Mouse (Mus musculus) left cerebral cortex, adult 9 months (tissue): ENCODE measurements at regions not wholly inside any gene's neighbourhood (a gene's known extent, or its start where the extent isn't known, plus 50 kb on each side); places are given as distances from the start of the nearest gene placed in this dataset.

ENCODE experiments used
- DNase-seq, 2 experiments: peaks; one replicate each; pipeline ENCODE4 v3.0.0; 2022; ENCODE audit warnings: low spot score in 2 of 2

- DNase-seq: peak in 1 of 2 experiments; percentile 15
These were observed 74.4 kb upstream of the Gm9747 start for GRCm38 (mm10) chr1:82158466-82158865.

DNA sequence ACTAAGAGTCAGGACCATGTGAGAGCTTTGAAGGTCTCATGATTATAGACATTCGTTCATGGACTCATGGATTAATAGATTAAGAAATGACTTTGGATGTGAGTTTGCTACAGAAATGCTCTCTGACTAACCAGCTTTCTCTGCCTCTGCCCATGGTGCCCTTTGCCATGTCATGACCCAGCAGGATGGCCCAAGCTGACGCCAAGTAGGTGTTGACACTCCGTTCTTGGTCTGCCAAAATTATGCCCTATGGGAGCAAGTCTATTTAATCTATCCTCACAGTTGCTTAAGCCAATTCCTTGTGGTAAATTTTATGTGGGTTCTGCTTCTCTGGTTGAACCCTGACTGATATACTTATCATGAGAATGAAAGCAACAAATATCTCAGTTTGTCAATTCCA lies 73.7 kb upstream of the Gm9747 start:
- no peak for DNase-seq

DNA sequence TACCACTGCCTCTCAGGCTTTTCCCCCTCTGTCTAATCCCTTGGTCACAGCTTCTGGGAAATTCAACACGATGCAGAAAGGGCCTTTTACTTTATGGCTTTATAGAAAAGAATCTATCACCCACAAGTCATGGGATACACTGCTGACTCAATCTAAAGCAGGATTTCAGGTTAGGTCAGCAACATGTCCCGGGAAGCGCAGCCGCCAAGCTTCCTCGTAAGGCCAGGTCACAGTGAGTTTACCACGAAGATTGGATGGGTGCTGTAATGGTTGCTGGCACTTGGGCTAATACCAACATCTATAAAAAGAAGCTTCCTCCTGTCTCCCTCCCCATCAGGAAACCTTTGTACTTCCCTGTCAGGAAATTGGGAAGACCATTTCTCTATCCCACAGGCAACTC lies 70.0 kb upstream of the Gm9747 start:
- no peak for DNase-seq

DNA sequence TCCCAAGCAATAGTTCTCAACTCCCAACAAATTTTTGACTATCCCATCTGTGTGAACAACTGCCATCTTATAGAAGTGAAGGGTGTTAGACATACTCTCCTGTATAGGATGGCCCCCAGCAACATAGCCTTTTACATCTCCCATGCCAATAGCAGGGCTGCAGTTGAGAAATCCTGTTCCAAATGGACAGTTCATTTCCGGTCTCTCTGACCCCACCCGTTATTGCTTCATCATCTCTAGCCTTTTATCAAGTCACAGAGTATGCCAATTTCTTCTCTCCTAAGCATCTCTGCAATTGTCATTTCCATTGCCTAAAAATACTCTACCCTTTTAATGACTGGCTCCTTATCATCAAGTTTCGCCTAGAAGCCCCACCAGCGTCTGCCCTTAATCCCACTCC lies 64.8 kb upstream of the Gm9747 start:
- DNase-seq: no peak

- no peak for DNase-seq
These were observed 64.0 kb upstream of the Gm9747 start for GRCm38 (mm10) chr1:82168949-82169348.

GRCm38 (mm10) chr1:82180427-82180826 lies 52.5 kb upstream of the Gm9747 start:
- DNase-seq: no peak
